Mouse (Mus musculus): ENCODE data around the gene Sox5.

DNA sequence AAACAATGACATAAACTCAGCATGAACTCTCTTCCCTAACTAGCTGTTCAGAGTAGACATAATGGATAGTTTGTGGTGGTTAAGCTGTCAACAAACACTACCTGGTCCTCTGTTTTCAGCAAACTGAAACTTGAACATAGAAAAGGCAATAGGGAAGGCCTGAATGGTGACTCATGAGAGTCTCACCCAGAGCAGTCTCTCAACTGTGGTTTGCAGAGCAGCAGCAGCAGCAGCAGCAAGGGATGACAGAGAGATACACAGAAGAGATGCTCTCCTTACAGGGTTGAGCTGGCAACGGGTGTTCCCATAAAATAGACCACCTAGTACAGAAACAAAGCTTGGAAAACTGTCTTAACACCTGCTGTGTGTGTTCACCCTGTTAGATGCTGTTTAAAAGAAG, 661.8 kb downstream of the Sox5 start:
- TF ChIP-seq POLR2A (IDR thresholded peaks at IDR 0.05; ENCODE audit: control insufficient read depth, extremely low read depth, insufficient read depth, low read length, poor library complexity) (no peak), CTCF (IDR thresholded peaks at IDR 0.05; ENCODE audit: borderline replicate concordance, control insufficient read depth, extremely low read depth, insufficient read depth, low read length, poor library complexity) (no peak)
